Mouse (Mus musculus): ENCODE measurements around the gene Ube2v1.

Ube2v1 gene

GRCm38 (mm10) chr2:167562101-167562500 lies 69.8 kb downstream of the Ube2v1 start:
- no peak for DNase-seq (ENCODE audit: low spot score)

GRCm38 (mm10) chr2:167559413-167559812 lies 72.5 kb downstream of the Ube2v1 start:
- DNase-seq (ENCODE audit: low spot score): no peak
